Mouse (Mus musculus) thymus, postnatal 10 days (tissue): ENCODE results near the gene 4930579F01Rik.
A peak's percentile ranks its signal among the peaks of the same experiment; 100 is the strongest.

Source experiments
- DNase-seq, 2 experiments: peaks; one replicate each; pipeline ENCODE4 v3.0.0; 2021; ENCODE audit warnings: low spot score in 2 of 2

The 4930579F01Rik gene

DNA sequence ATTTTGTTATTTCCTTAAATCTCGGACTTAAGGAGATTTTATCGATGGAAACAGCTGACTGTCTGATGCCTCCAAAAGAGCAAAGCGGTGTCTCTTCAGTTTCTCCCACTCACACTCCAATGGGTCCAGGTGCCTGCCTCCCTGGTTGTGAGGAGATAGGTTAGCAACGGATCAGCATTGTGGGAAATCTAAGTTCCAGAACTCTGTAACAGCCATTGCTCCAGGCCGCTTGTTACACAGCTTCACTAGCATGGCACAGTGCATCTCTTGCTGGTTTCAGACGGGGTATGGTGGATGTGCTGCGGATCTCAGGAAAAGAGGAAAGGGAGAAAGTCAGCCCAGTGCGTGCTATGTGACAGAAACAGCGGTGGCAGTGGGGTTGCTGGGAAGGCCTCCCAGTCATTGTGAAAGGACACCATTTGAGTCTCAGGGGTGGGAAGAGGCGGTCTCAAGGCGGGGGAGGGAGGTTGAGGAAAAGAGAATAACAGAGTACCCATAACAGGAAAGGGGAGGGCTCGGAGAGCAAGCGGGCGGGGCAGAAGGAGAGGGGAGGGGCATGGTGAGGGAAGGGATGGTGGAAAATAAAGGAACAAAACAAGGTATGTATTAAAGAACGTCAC, at the start of gene 4930579F01Rik:
4930579F01Rik (minus strand) TSS at position 143 of the 620 bp plus-strand sequence.
- DNase-seq, result no peak

- DNase-seq, result no peak
Observed at GRCm38 (mm10) chr3:138242933-138243332, 49.3 kb upstream of the 4930579F01Rik start.

- DNase-seq, result no peak
Observed at GRCm38 (mm10) chr3:138242021-138242726, 48.5 kb upstream of the 4930579F01Rik start.

GRCm38 (mm10) chr3:138241371-138241770, 47.7 kb upstream of the 4930579F01Rik start:
- no peak for DNase-seq

DNA sequence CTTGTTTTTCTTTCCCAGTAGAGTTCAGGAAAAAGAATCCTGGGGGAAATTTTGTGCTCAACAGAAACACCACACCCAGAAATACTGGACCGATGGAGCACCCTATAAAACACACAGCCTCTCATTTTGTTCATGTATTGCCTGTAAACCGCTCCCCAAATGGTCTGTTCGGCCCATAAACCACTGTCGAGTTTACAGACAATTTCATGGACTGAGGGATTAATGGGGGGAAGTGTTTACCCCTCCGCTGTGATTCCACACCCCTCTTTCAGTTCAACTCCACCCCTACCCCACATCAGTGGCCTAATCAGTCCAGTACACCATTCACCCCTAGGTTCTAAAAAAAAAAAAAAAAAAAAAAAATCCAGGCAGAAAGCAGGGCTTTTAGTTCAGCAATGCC, 47.3 kb upstream of the 4930579F01Rik start:
- DNase-seq, result no peak

DNA sequence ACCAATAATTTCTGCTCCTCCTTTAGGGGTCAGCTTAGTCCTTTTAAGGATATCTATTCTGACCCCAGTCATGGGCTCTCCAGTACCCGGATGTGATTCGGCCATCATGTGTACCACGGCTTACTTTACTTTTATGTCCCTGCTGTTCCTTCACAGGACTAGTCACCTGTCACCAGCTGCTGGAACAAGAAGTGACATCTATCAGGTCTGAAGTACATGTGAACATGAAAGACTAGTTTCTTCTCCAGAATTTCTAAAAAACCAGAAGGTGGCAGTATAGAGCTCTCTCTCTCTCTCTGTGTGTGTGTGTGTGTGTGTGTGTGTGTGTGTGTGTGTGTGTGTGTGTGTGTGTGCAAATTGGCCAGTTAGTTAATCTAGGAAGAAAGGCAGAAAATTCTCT, 46.8 kb upstream of the 4930579F01Rik start:
- no peak for DNase-seq

DNA sequence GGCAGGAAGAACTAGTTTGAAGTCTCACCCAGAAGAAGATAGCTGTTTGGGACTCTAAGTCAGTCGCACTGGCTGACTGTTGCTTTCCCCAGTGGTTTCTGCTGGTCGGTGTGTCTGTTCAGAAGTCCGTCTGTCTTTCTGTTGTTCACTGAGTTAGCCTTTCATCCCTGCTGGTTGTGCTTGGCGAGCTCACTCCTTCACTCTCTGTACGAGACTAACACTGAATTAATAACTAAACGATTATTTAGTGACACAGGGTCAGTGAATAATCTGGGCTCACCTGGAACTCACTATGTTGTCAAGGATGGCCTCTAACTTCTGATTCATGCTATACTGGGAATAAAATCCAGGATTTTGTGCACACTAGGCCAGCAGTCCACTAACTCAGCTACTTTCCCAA, 45.8 kb upstream of the 4930579F01Rik start:
- no peak for DNase-seq

DNA sequence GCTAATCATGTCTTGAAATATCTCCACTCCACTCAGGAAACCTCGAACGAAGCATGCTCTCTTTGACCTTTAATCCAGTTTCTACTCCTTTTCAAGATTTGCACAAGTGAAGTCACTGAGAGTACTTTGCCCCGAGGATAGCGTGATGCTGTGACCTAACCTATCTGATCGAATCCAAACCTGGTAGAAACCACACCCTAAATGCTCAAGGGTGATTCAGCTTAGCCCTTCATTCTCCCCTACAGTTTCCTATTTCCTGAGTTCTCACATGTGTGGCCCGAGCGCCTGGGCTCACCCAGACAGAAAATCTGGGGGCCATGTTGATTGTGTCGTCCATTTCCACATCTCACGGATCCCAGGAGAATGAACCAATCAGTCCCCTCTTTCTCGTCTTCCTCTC, 44.4 kb upstream of the 4930579F01Rik start:
- DNase-seq, result no peak

- DNase-seq, result no peak
Observed at GRCm38 (mm10) chr3:138236546-138237163, 43.0 kb upstream of the 4930579F01Rik start.

DNA sequence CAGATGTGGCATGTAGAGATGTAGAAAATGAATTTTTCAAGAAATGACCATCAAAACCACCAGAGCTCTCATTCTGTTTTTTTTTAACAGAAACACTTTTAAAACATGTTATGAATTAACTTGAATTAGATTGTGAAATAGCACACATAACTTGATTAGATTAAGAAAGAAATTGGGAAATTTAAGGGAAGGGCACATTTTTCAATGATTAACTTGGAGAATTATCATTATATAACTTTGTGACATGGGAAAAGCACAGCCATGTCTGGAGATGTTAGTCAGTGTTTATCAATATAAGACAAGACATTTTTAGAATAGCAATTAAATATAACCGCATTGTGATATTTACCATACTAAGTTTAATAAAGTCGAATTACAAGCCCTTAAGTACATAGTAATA, 37.9 kb upstream of the 4930579F01Rik start:
- no peak for DNase-seq

DNA sequence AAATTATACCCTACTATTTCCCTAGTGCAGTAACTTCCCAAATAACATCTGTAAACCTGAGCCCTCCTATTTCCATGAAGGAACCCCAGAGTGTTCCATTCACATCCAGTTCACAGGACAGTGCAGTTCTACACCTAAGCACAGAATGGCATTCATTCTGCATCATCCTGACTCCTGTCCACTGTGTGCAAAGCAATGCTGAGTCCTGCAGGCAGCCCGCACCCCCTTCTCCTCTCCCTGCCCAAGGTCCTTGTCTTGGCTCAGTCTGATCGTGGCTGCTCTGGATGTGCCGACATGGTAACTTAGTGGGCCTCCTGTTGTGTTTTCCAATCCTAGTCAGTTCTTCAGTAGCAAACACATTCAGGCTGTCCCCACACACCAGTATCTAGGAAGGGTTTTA, 36.6 kb upstream of the 4930579F01Rik start:
- DNase-seq, result no peak

DNA sequence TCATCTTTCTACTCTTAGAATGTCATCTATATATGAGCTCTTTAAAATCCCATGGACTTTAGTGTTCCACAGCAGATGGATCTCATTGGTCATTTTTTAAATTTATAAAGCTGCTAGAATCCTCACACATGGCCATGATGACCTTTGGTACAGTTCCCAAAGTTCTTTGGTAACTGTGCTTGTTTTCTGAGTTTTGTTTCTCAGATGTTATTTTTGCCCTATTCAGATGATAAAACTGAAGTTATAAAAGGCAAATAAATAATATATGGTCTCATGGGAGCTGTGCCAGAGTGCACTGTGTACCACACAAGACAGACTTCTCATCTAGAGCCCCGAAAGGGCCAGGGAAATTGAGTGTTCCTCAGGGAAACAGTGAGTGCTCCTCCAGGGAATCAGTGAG, 35.8 kb upstream of the 4930579F01Rik start:
- no peak for DNase-seq

GRCm38 (mm10) chr3:138227782-138228181, 34.2 kb upstream of the 4930579F01Rik start:
- DNase-seq, result no peak

DNA sequence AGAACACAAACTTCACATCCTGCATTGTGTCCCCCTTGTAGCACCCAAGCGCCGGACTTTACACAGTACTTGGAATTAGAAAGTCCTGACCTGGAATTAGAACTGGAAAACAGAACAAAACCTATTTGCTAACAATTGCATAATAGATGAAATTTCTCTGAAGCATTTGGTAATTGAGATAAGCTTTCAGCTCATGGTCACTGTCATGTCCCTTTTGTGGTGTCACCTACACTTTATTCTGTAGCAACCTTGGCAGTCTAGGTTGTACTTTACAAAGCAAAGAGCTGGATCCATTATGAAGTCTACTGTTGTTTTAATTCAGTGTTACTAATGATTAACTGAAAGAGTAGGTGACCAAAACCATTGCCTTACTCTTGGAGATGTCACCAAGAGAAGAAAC, 33.5 kb upstream of the 4930579F01Rik start:
- DNase-seq, result no peak

DNA sequence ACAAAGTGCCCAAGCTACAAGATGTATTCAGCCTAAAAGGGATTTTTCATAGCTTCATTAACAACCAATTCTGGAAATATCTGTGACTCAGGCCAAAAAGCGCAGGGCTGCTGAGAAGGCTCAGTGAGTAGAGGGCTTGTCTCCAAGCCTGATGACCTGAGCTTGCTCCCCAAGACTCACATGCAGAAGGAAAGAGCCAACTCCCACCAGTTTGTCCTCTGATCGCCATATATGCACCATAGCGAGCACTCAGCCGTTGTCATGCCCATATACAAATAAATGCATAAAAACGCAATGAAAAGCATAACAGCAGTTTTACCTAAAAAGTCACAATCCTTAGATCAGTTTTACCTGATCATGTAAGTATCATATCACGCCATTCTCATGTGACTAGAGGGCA, 32.9 kb upstream of the 4930579F01Rik start:
- DNase-seq, result no peak

- no peak for DNase-seq
Observed at GRCm38 (mm10) chr3:138225853-138226252, 32.2 kb upstream of the 4930579F01Rik start.

- no peak for DNase-seq
Observed at GRCm38 (mm10) chr3:138225331-138225730, 31.7 kb upstream of the 4930579F01Rik start.

DNA sequence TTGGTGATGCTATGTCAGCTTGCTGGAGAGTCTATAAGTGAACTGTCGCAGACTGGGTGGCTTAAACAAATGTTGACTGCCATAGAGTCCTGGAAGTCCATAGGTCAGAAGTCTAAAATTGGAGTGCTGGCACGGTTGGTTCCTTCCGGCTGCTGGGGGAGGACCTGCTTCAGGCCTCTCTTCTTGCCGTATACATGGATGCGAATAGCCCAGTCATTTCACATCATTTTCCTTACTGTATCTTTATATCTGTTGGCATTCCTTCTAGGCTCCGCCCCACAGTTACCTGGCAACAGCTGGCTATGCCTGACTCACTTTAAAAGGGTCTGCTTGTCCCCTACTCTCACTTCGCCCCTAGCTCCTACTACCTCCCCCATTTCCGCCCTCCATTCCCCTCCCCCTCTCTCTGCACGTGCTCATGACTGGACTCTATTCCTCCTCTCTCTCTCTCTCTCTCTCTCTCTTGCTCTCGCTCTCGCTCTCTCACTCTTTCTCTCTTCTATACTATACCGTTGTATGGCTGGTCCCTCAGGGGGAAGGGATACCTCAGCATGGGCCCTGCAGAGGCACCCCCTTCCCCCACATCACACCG, 30.8 kb upstream of the 4930579F01Rik start:
- DNase-seq, result no peak

DNA sequence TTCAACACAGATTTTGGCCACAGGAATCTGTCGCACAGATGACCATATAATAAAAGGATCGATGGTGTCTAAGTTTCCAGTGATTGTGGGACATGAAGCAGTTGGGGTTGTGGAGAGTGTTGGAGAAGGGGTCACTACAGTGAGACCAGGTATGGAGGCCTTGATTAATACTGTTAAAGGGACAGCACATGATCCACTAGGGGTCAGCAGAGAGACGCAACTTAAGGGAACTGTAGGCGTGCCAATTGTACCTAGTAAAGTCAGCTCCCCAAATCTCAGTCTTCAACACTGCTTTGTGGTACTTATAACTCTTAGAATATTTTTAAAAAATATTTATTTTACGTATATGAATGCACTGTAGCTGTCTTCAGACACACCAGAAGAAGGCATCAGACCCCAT, 29.3 kb upstream of the 4930579F01Rik start:
- peak; percentile 11 to 72 for DNase-seq

DNA sequence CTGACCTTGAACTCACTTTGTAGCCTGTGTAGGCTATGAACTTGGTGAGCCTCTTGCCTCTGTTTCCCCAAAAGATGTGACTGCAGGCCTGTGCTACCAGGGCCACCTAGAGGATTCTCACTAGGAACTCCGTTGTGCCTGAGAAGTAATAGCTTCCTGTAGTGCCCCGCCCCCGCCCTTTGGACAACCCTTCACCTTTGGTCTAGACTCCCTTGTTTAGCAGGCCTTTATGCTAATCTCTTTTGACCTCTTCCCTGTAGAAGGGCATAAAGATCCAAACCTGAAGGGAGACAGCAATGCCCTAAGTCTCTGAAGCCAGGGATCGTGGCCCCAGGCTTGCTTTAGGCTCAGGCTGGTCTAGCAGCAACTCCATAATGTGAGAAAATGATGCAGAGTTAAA, 28.9 kb upstream of the 4930579F01Rik start:
- DNase-seq, result no peak

- DNase-seq, result no peak
Observed at GRCm38 (mm10) chr3:138221116-138221515, 27.5 kb upstream of the 4930579F01Rik start.

- DNase-seq, result no peak
Observed at GRCm38 (mm10) chr3:138217631-138218264, 24.1 kb upstream of the 4930579F01Rik start, which contains the start of gene Adh7. Gene Adh7, plus strand, starts transcription at chr3:138217760.
